Mouse (Mus musculus) MEL (cell line): ENCODE results near the gene Tmem33. TPM values are rescaled to one million over a fixed set of nuclear protein-coding genes. Genes with fewer than 3 reads are reported as not detected.

Experiments used
- DNase-seq: peaks from one replicate; pipeline ENCODE4 v3.0.0; 2011; ENCODE audit warnings: low read depth, low spot score
- H3K27ac ChIP-seq: 2 replicates; pipeline ENCODE4 v1.5.1; 2012; ENCODE audit warnings: low read depth, mild to moderate bottlenecking, control low read depth, low read length, moderate library complexity; ENCODE audit not compliant: control insufficient read depth
- H3K27me3 ChIP-seq, 2 experiments: fragments of 150-350 bp in 1 of 2; sonication (generic) in 1 of 2; 2 replicates each; pipeline ENCODE4 v1.6.1; 2012; ENCODE audit warnings: low read length in 2 of 2, mild to moderate bottlenecking in 2 of 2, improper control_type of control experiment in 1 of 2, moderate library complexity in 1 of 2; ENCODE audit not compliant: insufficient read depth in 2 of 2, control insufficient read depth in 1 of 2
- H3K36me3 ChIP-seq, 2 experiments: 2 replicates each; pipeline ENCODE4 v1.6.1; 2012 to 2014; ENCODE audit warnings: low read length in 2 of 2, improper control_type of control experiment in 1 of 2, inconsistent platforms in 1 of 2, mild to moderate bottlenecking in 1 of 2; ENCODE audit not compliant: insufficient read depth in 2 of 2, control insufficient read depth in 1 of 2
- H3K4me1 ChIP-seq, 2 experiments: fragments of 150-350 bp in 1 of 2; sonication (generic) in 1 of 2; 2 replicates each; pipeline ENCODE4 v1.6.1; 2012; ENCODE audit warnings: low read length in 2 of 2, improper control_type of control experiment in 1 of 2, mild to moderate bottlenecking in 1 of 2; ENCODE audit not compliant: insufficient read depth in 2 of 2, control insufficient read depth in 1 of 2
- H3K4me3 ChIP-seq, 2 experiments: fragments of 150-350 bp in 1 of 2; sonication (generic) in 1 of 2; 2 replicates each; pipeline ENCODE4 v1.5.1; 2012; ENCODE audit warnings: low read depth in 2 of 2, low read length in 2 of 2, mild to moderate bottlenecking in 2 of 2, moderate library complexity in 2 of 2, control low read depth in 1 of 2, improper control_type of control experiment in 1 of 2; ENCODE audit not compliant: control insufficient read depth in 1 of 2, insufficient read depth in 1 of 2
- H3K79me2 ChIP-seq: 2 replicates; pipeline ENCODE4 v1.6.1; 2012; ENCODE audit warnings: mild to moderate bottlenecking, low read length, moderate library complexity; ENCODE audit not compliant: control insufficient read depth, poor library complexity, insufficient read depth
- H3K9ac ChIP-seq: 2 replicates; pipeline ENCODE4 v1.6.1; 2012; ENCODE audit warnings: low read depth, mild to moderate bottlenecking, control low read depth, low read length, moderate library complexity; ENCODE audit not compliant: control insufficient read depth, poor library complexity, severe bottlenecking
- H3K9me3 ChIP-seq: fragments of 150-350 bp; sonication (generic); replicated peaks from 2 replicates; pipeline ENCODE4 v1.6.1; 2012; ENCODE audit warnings: mild to moderate bottlenecking, low read length, improper control_type of control experiment, moderate library complexity; ENCODE audit not compliant: insufficient read depth
- CHD1 ChIP-seq: IDR thresholded peaks from 2 replicates; pipeline ENCODE4 v1.6.1; 2012; ENCODE audit warnings: low read depth, mild to moderate bottlenecking, inconsistent platforms, low read length, improper control_type of control experiment
- CHD2 ChIP-seq: IDR thresholded peaks from 2 replicates; pipeline ENCODE4 v1.6.1; 2011; ENCODE audit warnings: low read length, improper control_type of control experiment
- EP300 ChIP-seq, 2 experiments: IDR thresholded peaks; 2 replicates each; pipeline ENCODE4 v1.6.1; 2011; ENCODE audit warnings: improper control_type of control experiment in 2 of 2, low read length in 2 of 2, low read depth in 1 of 2, mild to moderate bottlenecking in 1 of 2
- ETS1 ChIP-seq: IDR thresholded peaks from 2 replicates; pipeline ENCODE4 v1.6.1; 2012; ENCODE audit warnings: low read depth, mild to moderate bottlenecking, inconsistent platforms, low read length, improper control_type of control experiment, moderate library complexity
- GABPA ChIP-seq: IDR thresholded peaks from 2 replicates; pipeline ENCODE4 v1.6.1; 2012; ENCODE audit warnings: low read depth, mild to moderate bottlenecking, inconsistent platforms, low read length, improper control_type of control experiment, moderate library complexity
- GATA1 ChIP-seq: IDR thresholded peaks from 2 replicates; pipeline ENCODE4 v1.6.1; 2011; ENCODE audit warnings: low read depth, low read length, improper control_type of control experiment
- MAFK ChIP-seq: IDR thresholded peaks from 2 replicates; pipeline ENCODE4 v1.6.1; 2011; ENCODE audit warnings: low read depth, mild to moderate bottlenecking, low read length, improper control_type of control experiment, borderline replicate concordance
- MAZ ChIP-seq: IDR thresholded peaks from 2 replicates; pipeline ENCODE4 v1.6.1; 2012; ENCODE audit warnings: low read depth, mild to moderate bottlenecking, inconsistent platforms, low read length, improper control_type of control experiment
- MEF2A ChIP-seq: IDR thresholded peaks from 2 replicates; pipeline ENCODE4 v1.6.1; 2014; ENCODE audit warnings: low read depth, mild to moderate bottlenecking, inconsistent platforms, low read length, improper control_type of control experiment; ENCODE audit not compliant: poor library complexity, insufficient replicate concordance, severe bottlenecking; ENCODE audit errors: extremely low read depth
- MXI1 ChIP-seq: IDR thresholded peaks from 2 replicates; pipeline ENCODE4 v1.6.1; 2011; ENCODE audit warnings: mild to moderate bottlenecking, low read depth, low read length, improper control_type of control experiment
- MYB ChIP-seq: IDR thresholded peaks from 2 replicates; pipeline ENCODE4 v1.6.1; 2011; ENCODE audit warnings: mild to moderate bottlenecking, low read depth, low read length, improper control_type of control experiment
- POLR2A ChIP-seq, 2 experiments: IDR thresholded peaks; 2 replicates each; pipeline ENCODE4 v1.6.1; 2011 to 2012; ENCODE audit warnings: low read length in 2 of 2, mild to moderate bottlenecking in 2 of 2, control low read depth in 1 of 2, improper control_type of control experiment in 1 of 2, low read depth in 1 of 2, moderate library complexity in 1 of 2; ENCODE audit not compliant: control insufficient read depth in 1 of 2, insufficient read depth in 1 of 2, poor library complexity in 1 of 2
- RCOR1 ChIP-seq: IDR thresholded peaks from 2 replicates; pipeline ENCODE4 v1.6.1; 2012; ENCODE audit warnings: low read depth, mild to moderate bottlenecking, inconsistent platforms, low read length, improper control_type of control experiment
- UBTF ChIP-seq: IDR thresholded peaks from 2 replicates; pipeline ENCODE4 v1.6.1; 2012; ENCODE audit warnings: low read depth, mild to moderate bottlenecking, inconsistent platforms, low read length, improper control_type of control experiment, moderate library complexity, borderline replicate concordance; ENCODE audit not compliant: insufficient read depth
- polyA plus RNA-seq, 2 experiments: library from polyadenylated mRNA; stranded (reverse) in 1 of 2; unstranded in 1 of 2; fragments of >175 nt in 1 of 2; fragments of >200 nt in 1 of 2; gene quantifications; 2 replicates each; pipeline versions ENCODE4 v1.2.1 to v1.2.4; 2012; ENCODE audit warnings: low replicate concordance in 2 of 2, low read depth in 1 of 2; ENCODE audit not compliant: insufficient read length in 2 of 2, insufficient read depth in 1 of 2, missing spikeins in 1 of 2
- total RNA-seq: library from RNA; depleted of rRNA; stranded (reverse); fragments of 300-350 nt; gene quantifications from 2 replicates; pipeline ENCODE4 v1.2.3, GENCODE M21; 2012

The Tmem33 gene
- total and polyA plus RNA-seq, 3 experiments = 79.3 to 312 (median 89.8) TPM

GRCm38 (mm10) chr5:67215121-67216030, 45.0 kb upstream of the Tmem33 start:
- no peaks in the 10 kb centered on the region for H3K4me1 ChIP-seq
- no peaks in the 10 kb centered on the region for H3K9me3 ChIP-seq
- no peak overlapping the region for H3K27ac ChIP-seq
- no peaks in the 10 kb centered on the region for H3K36me3 ChIP-seq
- H3K79me2 ChIP-seq = no peaks in the 10 kb centered on the region
- no peaks in the 10 kb centered on the region for H3K27me3 ChIP-seq
- H3K4me3 ChIP-seq = no peak overlapping the region
- no peak for DNase-seq
- TF ChIP-seq MAZ (no peak), MXI1 (no peak), CHD1 (no peak), EP300 (IDR thresholded peaks at IDR 0.05; ENCODE audit: low read depth in 1 of 2, low read length in 2 of 2) (no peak), MYB (no peak), MAFK (no peak), CHD2 (no peak), GATA1 (no peak), POLR2A (IDR thresholded peaks at IDR 0.05; ENCODE audit: control insufficient read depth in 1 of 2, insufficient read depth in 1 of 2, low read depth in 1 of 2, low read length in 2 of 2, poor library complexity in 1 of 2) (no peak), RCOR1 (no peak), ETS1 (no peak), UBTF (no peak), GABPA (no peak), MEF2A (no peak)
- TF ChIP-seq, all 39 proteins: peak for 0
- no peak overlapping the region for H3K9ac ChIP-seq

DNA sequence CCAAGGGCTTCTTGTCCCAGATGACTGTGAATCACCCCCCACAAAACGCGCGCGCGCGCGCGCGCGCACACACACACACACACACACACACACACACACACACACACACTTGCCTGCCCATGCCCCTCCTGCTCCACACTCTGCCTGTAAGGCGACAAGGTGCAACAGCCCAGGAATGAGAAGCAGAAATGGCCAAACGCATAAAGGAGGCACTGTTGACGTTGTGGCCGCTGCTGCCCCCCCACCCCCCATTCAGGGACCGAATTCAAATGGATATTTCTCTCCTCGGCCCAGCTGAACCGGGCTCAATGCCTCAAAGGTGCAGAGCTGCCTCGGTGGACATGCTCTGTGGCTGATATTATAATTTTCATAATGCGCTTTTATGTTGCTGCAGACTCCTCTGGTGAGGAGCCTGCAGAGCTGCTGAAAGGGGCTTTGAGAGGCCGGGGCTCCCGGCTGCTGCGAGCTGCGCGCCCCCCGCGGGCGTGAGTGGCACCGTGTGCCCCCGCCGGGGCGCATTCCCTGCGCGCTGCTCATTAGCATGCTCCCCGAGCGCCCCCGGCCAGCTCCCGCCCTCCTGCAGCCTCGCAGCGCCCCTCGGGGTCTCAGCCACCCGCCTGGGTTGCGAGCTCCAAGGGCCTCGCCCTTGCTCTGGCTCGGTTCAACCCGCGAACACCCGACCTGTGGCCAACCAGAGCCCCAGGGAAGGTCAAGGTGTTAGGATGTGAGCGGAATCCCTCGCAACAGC, 44.2 kb upstream of the Tmem33 start:
- no peak overlapping the region for H3K9ac ChIP-seq
- no peaks in the 10 kb centered on the region for H3K4me1 ChIP-seq
- no peak for TF ChIP-seq RCOR1
- H3K4me3 ChIP-seq = no peak overlapping the region
- no peaks in the 10 kb centered on the region for H3K79me2 ChIP-seq
- H3K9me3 ChIP-seq = no peaks in the 10 kb centered on the region
- no peak overlapping the region for H3K27ac ChIP-seq
- no peak for DNase-seq
- no peaks in the 10 kb centered on the region for H3K27me3 ChIP-seq
- H3K36me3 ChIP-seq = no peaks in the 10 kb centered on the region
